ENCODE assay signal across 23 mouse cellular contexts in genomic region chr3:90550421-90550790, GRCm38 (mm10). TPM values are rescaled to one million over a fixed set of nuclear protein-coding genes. Genes with fewer than 3 reads are reported as not detected.
DNase-seq lines count a peak whose midpoint lies in the region; ATAC-seq lines count a peak whose summit lies in the region.
"Had no signal": no experiment of that assay in that cellular context is flagged by ENCODE, and none has a peak within 500 bp of the region (broad histone marks: within the 10 kb centered on the region; RNA-seq: fewer than 3 reads in every experiment).

No protein-coding gene starts in this region.

- peaks cover 7% of the 10 kb centered on the region; the same call in 1 of the 2 replicates for H3K4me1 ChIP-seq in heart, embryonic 10.5 days
- H3K4me1 ChIP-seq in intestine, embryonic 16.5 days (ENCODE audit: control insufficient read depth, insufficient read depth, low read length) = peaks cover 6% of the 10 kb centered on the region; the same call in 1 of the 2 replicates
- H3K4me1 ChIP-seq: heart, embryonic 15.5 days; hindbrain, embryonic 15.5 days had no signal

- intact Hi-C loops in heart, postnatal 14 days (cut with DNase I) = no loop called here

- WGBS in heart, embryonic 10.5 days = 84% methylated on average over 2 of the region's 2 CpGs
- WGBS in intestine, embryonic 16.5 days = 74% methylated on average over 2 of the region's 2 CpGs

- no peaks in the 10 kb centered on the region for H3K36me3 ChIP-seq in heart, embryonic 10.5 days
- no peaks in the 10 kb centered on the region for H3K36me3 ChIP-seq in intestine, embryonic 16.5 days (ENCODE audit: control insufficient read depth, insufficient read depth, low read length)
- H3K36me3 ChIP-seq: forebrain, embryonic 10.5 days; heart, embryonic 15.5 days; hindbrain, embryonic 15.5 days had no signal

- no peak overlapping the region for H3K9ac ChIP-seq in intestine, embryonic 16.5 days (ENCODE audit: low read depth, low read length)
- H3K9ac ChIP-seq: heart, embryonic 15.5 days; hindbrain, embryonic 15.5 days had no signal

- no peak overlapping the region for H3K4me2 ChIP-seq in intestine, embryonic 16.5 days (ENCODE audit: low read depth, low read length)
- H3K4me2 ChIP-seq: heart, embryonic 11.5 days; heart, embryonic 15.5 days; hindbrain, embryonic 15.5 days had no signal

- H3K27ac ChIP-seq in heart, embryonic 10.5 days = no peak overlapping the region
- H3K27ac ChIP-seq in intestine, embryonic 16.5 days (ENCODE audit: low read length) = no peak overlapping the region
- H3K27ac ChIP-seq: forebrain, embryonic 10.5 days; heart, embryonic 15.5 days; hindbrain, embryonic 15.5 days had no signal

- DNase-seq in heart, embryonic 10.5 days (ENCODE audit: low spot score) = peak; percentile 47
- no peak for DNase-seq in heart, postnatal 14 days
- DNase-seq in NIH3T3 (ENCODE audit: low read depth) = peak; percentile 28
- no peak for DNase-seq in layer of hippocampus, postnatal 14 days (ENCODE audit: low spot score in 2 of 2)
- no peak for DNase-seq in spleen, adult 18-20 months
- DNase-seq: adrenal gland, adult 8-10 months; adrenal gland, postnatal 36 days; cerebellum, adult 11 months; cerebellum, adult 8-10 months; cerebellum, postnatal 14 days; gastrocnemius, postnatal 36 days; heart, postnatal 36 days had no signal

- H3K9me3 ChIP-seq in heart, embryonic 10.5 days = no peaks in the 10 kb centered on the region
- no peaks in the 10 kb centered on the region for H3K9me3 ChIP-seq in intestine, embryonic 16.5 days (ENCODE audit: control insufficient read depth, low read length)
- H3K9me3 ChIP-seq: forebrain, embryonic 10.5 days; heart, embryonic 15.5 days; hindbrain, embryonic 15.5 days had no signal

- peak; percentile 13; the same call in 1 of the 2 replicates for ATAC-seq in intestine, embryonic 16.5 days
- ATAC-seq: forebrain, embryonic 14.5 days had no signal

- no peak overlapping the region for H3K4me3 ChIP-seq in heart, embryonic 10.5 days
- no peak overlapping the region for H3K4me3 ChIP-seq in intestine, embryonic 16.5 days (ENCODE audit: low read length)
- H3K4me3 ChIP-seq: erythroblast, embryonic 14.5 days; forebrain, embryonic 10.5 days; heart, embryonic 15.5 days; hindbrain, embryonic 15.5 days had no signal

- H3K27me3 ChIP-seq in heart, embryonic 10.5 days (ENCODE audit: insufficient read depth, poor library complexity, severe bottlenecking) = no peaks in the 10 kb centered on the region
- no peaks in the 10 kb centered on the region for H3K27me3 ChIP-seq in intestine, embryonic 16.5 days (replicated peaks; ENCODE audit: control insufficient read depth, insufficient read depth, low read length)
- H3K27me3 ChIP-seq: heart, embryonic 15.5 days; hindbrain, embryonic 15.5 days had no signal

RNA-seq across cellular contexts. Expression of gene S100a3, which starts 10.0 kb away (rescaled TPM):
- polyA plus RNA-seq in heart, embryonic 10.5 days (2016; fragmentation: Nextera tagmentation; extraction: Ambion mirVana) = 0.31 and 0.44 TPM in 2 replicates
- not detected for total RNA-seq in heart, postnatal 14 days (2021)
- 0.23 and 0.29 TPM in 2 replicates for polyA plus RNA-seq in intestine, embryonic 16.5 days (2015; fragmentation: Nextera tagmentation; extraction: Ambion mirVana)
- total RNA-seq in layer of hippocampus, postnatal 14 days (2021) = 1 to 10 TPM; 2.3 to 3.0 TPM
- total RNA-seq: adrenal gland, adult 8-10 months; common myeloid progenitor, adult 5-6 weeks; gastrocnemius, adult 8-10 months; gastrocnemius, postnatal 36 days; heart, adult 18-20 months; heart, postnatal 36 days had no signal
- polyA plus RNA-seq: erythroblast, embryonic 14.5 days; forebrain, embryonic 10.5 days; forebrain, embryonic 14.5 days had no signal

RNA-seq across cellular contexts. Expression of gene S100a16, which starts 13.4 kb away (rescaled TPM):
- 18.1 and 36.6 TPM in 2 replicates for polyA plus RNA-seq in heart, embryonic 10.5 days (2016; fragmentation: Nextera tagmentation; extraction: Ambion mirVana)
- total RNA-seq in heart, postnatal 14 days (2021) = 10 to 100 TPM; 77.3 to 86.0 TPM
- 99.1 and 113 TPM in 2 replicates for polyA plus RNA-seq in intestine, embryonic 16.5 days (2015; fragmentation: Nextera tagmentation; extraction: Ambion mirVana)
- total RNA-seq in layer of hippocampus, postnatal 14 days (2021) = 100 to 1,000 TPM in 1 of 2 experiments, 10 to 100 TPM in 1; 97.9 to 107 TPM
- total RNA-seq: common myeloid progenitor, adult 5-6 weeks had no signal

RNA-seq across cellular contexts. Expression of gene S100a14, which starts 23.8 kb away (rescaled TPM):
- polyA plus RNA-seq in heart, embryonic 10.5 days (2016; fragmentation: Nextera tagmentation; extraction: Ambion mirVana) = 0.28 TPM in 1 of 2 replicates, not detected in the other
- total RNA-seq in heart, postnatal 14 days (2021) = 1 to 10 TPM in 1 of 2 experiments, under 1 TPM in 1; 0.74 to 1.7 TPM
- polyA plus RNA-seq in intestine, embryonic 16.5 days (2015; fragmentation: Nextera tagmentation; extraction: Ambion mirVana) = 7.1 and 10.7 TPM in 2 replicates
- under 1 TPM; 0.60 to 0.74 TPM for total RNA-seq in layer of hippocampus, postnatal 14 days (2021)
- total RNA-seq: common myeloid progenitor, adult 5-6 weeks; gastrocnemius, adult 8-10 months had no signal
- polyA plus RNA-seq: erythroblast, embryonic 14.5 days; forebrain, embryonic 10.5 days; forebrain, embryonic 14.5 days; heart, embryonic 11.5 days; hindbrain, embryonic 11.5 days had no signal

RNA-seq across cellular contexts. Expression of gene S100a13, which starts 36.2 kb away (rescaled TPM):
- 32.3 and 52.5 TPM in 2 replicates for polyA plus RNA-seq in heart, embryonic 10.5 days (2016; fragmentation: Nextera tagmentation; extraction: Ambion mirVana)
- total RNA-seq in heart, postnatal 14 days (2021) = 10 to 100 TPM; 29.1 to 29.8 TPM
- polyA plus RNA-seq in intestine, embryonic 16.5 days (2015; fragmentation: Nextera tagmentation; extraction: Ambion mirVana) = 38.5 and 40.8 TPM in 2 replicates
- total RNA-seq in layer of hippocampus, postnatal 14 days (2021) = 10 to 100 TPM; 27.1 to 29.7 TPM

RNA-seq across cellular contexts. Expression of gene S100a1, which starts 36.2 kb away (rescaled TPM):
- 64.6 and 111 TPM in 2 replicates for polyA plus RNA-seq in heart, embryonic 10.5 days (2016; fragmentation: Nextera tagmentation; extraction: Ambion mirVana)
- total RNA-seq in heart, postnatal 14 days (2021) = 100 to 1,000 TPM; 516 to 570 TPM
- 142 and 192 TPM in 2 replicates for polyA plus RNA-seq in intestine, embryonic 16.5 days (2015; fragmentation: Nextera tagmentation; extraction: Ambion mirVana)
- total RNA-seq in layer of hippocampus, postnatal 14 days (2021) = 10 to 100 TPM; 91.9 to 92.5 TPM

Comparison
In these comparisons a context has a peak if more than half of its experiments do, and no peak if none do; other contexts are left out.
1. DNase-seq: peak in heart, embryonic 10.5 days (single experiment) and NIH3T3 (single experiment); none in heart, postnatal 14 days (0 of 2), layer of hippocampus, postnatal 14 days (0 of 2) and spleen, adult 18-20 months (0 of 2).